Mouse (Mus musculus) liver, embryonic 14.5 days (tissue): ENCODE data around the gene Olfr1489. TPM values are rescaled to one million over a fixed set of nuclear protein-coding genes. Genes with fewer than 3 reads are reported as not detected.
"Not testable (repeated sequence)": the region's sequence is repeated elsewhere in the genome, so short reads cannot be mapped to it uniquely, and the experiment has no call there.

ENCODE experiments used
- ATAC-seq: fragments of 200-750 bp; cut with Nextera tagmentation; 2 replicates; pipeline ENCODE4 v1.8.0; 2017; ENCODE audit warnings: moderate number of reproducible peaks, mild to moderate bottlenecking, moderate library complexity; ENCODE audit not compliant: insufficient read depth
- DNase-seq, 3 experiments: peaks; one replicate each; pipeline ENCODE4 v3.0.0-alpha.2; 2012 to 2013; ENCODE audit warnings: low read depth in 3 of 3, low spot score in 3 of 3
- H3K27ac ChIP-seq: fragments of 300-500 bp; sonication (generic); 2 replicates; pipeline ENCODE4 v1.5.1; 2014; ENCODE audit warnings: moderate library complexity, mild to moderate bottlenecking, control low read depth, inconsistent platforms
- H3K27me3 ChIP-seq: fragments of 300-500 bp; sonication (generic); 2 replicates; pipeline ENCODE4 v1.6.1; 2014; ENCODE audit warnings: mild to moderate bottlenecking, low read length, moderate library complexity; ENCODE audit not compliant: control insufficient read depth, insufficient read depth
- H3K36me3 ChIP-seq: fragments of 300-500 bp; sonication (generic); replicated peaks from 2 replicates; pipeline ENCODE4 v1.6.1; 2014; ENCODE audit warnings: low read depth; ENCODE audit not compliant: control insufficient read depth, insufficient read depth
- H3K4me1 ChIP-seq, 2 experiments: fragments of 200-500 bp in 1 of 2; fragments of 300-500 bp in 1 of 2; sonication (generic) in 1 of 2; replicated peaks; 2 replicates each; pipeline ENCODE4 v1.6.1; 2012 to 2014; ENCODE audit warnings: antibody characterized with exemption in 1 of 2, inconsistent platforms in 1 of 2, low read length in 1 of 2; ENCODE audit not compliant: control insufficient read depth in 2 of 2, insufficient read depth in 2 of 2
- H3K4me2 ChIP-seq: fragments of 300-500 bp; sonication (generic); 2 replicates; pipeline ENCODE4 v1.6.1; 2014; ENCODE audit warnings: low read depth, mild to moderate bottlenecking, control low read depth, moderate library complexity
- H3K4me3 ChIP-seq, 2 experiments: fragments of 200-500 bp in 1 of 2; fragments of 300-500 bp in 1 of 2; sonication (generic) in 1 of 2; 2 replicates each; pipeline ENCODE4 v1.5.1; 2012 to 2014; ENCODE audit warnings: low read depth in 2 of 2, low read length in 2 of 2, mild to moderate bottlenecking in 2 of 2, control low read depth in 1 of 2, inconsistent platforms in 1 of 2, moderate library complexity in 1 of 2; ENCODE audit not compliant: insufficient read depth in 1 of 2
- H3K9ac ChIP-seq: fragments of 300-500 bp; sonication (generic); replicated peaks from 2 replicates; pipeline ENCODE4 v1.6.1; 2014; ENCODE audit warnings: mild to moderate bottlenecking, control low read depth, moderate library complexity
- H3K9me3 ChIP-seq: fragments of 300-500 bp; sonication (generic); 2 replicates; pipeline ENCODE4 v1.6.1; 2016; ENCODE audit warnings: low read length, mixed read lengths; ENCODE audit not compliant: control insufficient read depth
- CTCF ChIP-seq: IDR thresholded peaks from 2 replicates; pipeline ENCODE4 v1.5.1; 2016; ENCODE audit warnings: antibody characterized with exemption, low read depth, control low read depth
- EP300 ChIP-seq: IDR thresholded peaks from 2 replicates; pipeline ENCODE4 v1.6.1; 2016; ENCODE audit warnings: antibody characterized with exemption, low read depth
- WGBS: fragments of 180-500 bp; shearing (Covaris S2); extraction: QIAGEN DNeasy Blood & Tissue Kit; methylation state at CpG from one replicate; pipeline ENCODE4 v1.1.7; 2014; ENCODE audit not compliant: insufficient replicate concordance; 5-methylcytosine and 5-hydroxymethylcytosine counted together
- microRNA-seq: library from miRNA; unstranded; fragments of <30 nt; microRNA quantifications from one replicate; pipeline ENCODE4, GENCODE M21; 2016
- polyA plus RNA-seq, 2 experiments: library from polyadenylated mRNA; depleted of rRNA in 1 of 2; stranded (reverse) in 1 of 2; unstranded in 1 of 2; fragments of >200 nt; fragmentation: Nextera tagmentation in 1 of 2; extraction: Ambion mirVana in 1 of 2; gene quantifications; 2 replicates each; pipeline versions ENCODE4 v1.2.1 to v1.2.3; 2012 to 2014

The Olfr1489 gene
- polyA plus RNA-seq (2012; rRNA removed), result not detected in 2 replicates
- not detected in 2 replicates for polyA plus RNA-seq (2014; fragmentation: Nextera tagmentation; extraction: Ambion mirVana)

GRCm38 (mm10) chr19:13631321-13631720 is at the start of gene Olfr1489:
Gene Olfr1489, plus strand, starts transcription at chr19:13631621.
- Histone ChIP-seq H3K4me1 (no peaks in the 10 kb centered on the region), H3K36me3 (no peaks in the 10 kb centered on the region), H3K9ac (no peak within 1 kb of the TSS), H3K4me2 (no peak within 1 kb of the TSS), H3K4me3 (no peak within 1 kb of the TSS), H3K27me3 (no peaks in the 10 kb centered on the region), H3K27ac (no peak within 1 kb of the TSS), H3K9me3 (no peaks in the 10 kb centered on the region)
- ATAC-seq (no peak), DNase-seq (no peak)
- TF ChIP-seq CTCF (no peak), EP300 (no peak)
- 58% methylated on average over 1 of the region's 1 CpGs for WGBS

- no peak for TF ChIP-seq EP300
- no peak for TF ChIP-seq CTCF
- Histone ChIP-seq H3K27ac (no peak within 1 kb of the TSS), H3K36me3 (no peaks in the 10 kb centered on the region), H3K4me2 (no peak within 1 kb of the TSS), H3K9ac (no peak within 1 kb of the TSS), H3K4me3 (no peak within 1 kb of the TSS), H3K4me1 (no peaks in the 10 kb centered on the region), H3K9me3 (no peaks in the 10 kb centered on the region), H3K27me3 (no peaks in the 10 kb centered on the region)
- 60% methylated on average over 1 of the region's 1 CpGs for WGBS
- DNase-seq (no peak), ATAC-seq (no peak)
These were observed 48.2 kb upstream of the Olfr1489 start, which contains the start of gene Olfr1484 for GRCm38 (mm10) chr19:13583211-13583610. Gene Olfr1484, plus strand, starts transcription at chr19:13583511.

- H3K27ac ChIP-seq, ATAC-seq, H3K36me3 ChIP-seq, DNase-seq, H3K4me1 ChIP-seq, H3K9ac ChIP-seq, H3K9me3 ChIP-seq, H3K4me3 ChIP-seq, H3K4me2 ChIP-seq, H3K27me3 ChIP-seq: not testable (repeated sequence)
- WGBS, result 59% methylated on average over 2 of the region's 2 CpGs
These were observed 14.3 kb upstream of the Olfr1489 start, which contains the start of gene Olfr1487 for GRCm38 (mm10) chr19:13617075-13617474. Gene Olfr1487, plus strand, starts transcription at chr19:13617375.

- 37% methylated on average over 1 of the region's 1 CpGs for WGBS
- no peak within 1 kb of the TSS for H3K27ac ChIP-seq
- H3K9me3 ChIP-seq, result no peaks in the 10 kb centered on the region
- ATAC-seq, result no peak
- TF ChIP-seq CTCF (no peak), EP300 (no peak)
- H3K4me1 ChIP-seq, result no peaks in the 10 kb centered on the region
- no peaks in the 10 kb centered on the region for H3K27me3 ChIP-seq
- DNase-seq, result no peak
- no peaks in the 10 kb centered on the region for H3K36me3 ChIP-seq
- no peak within 1 kb of the TSS for H3K4me2 ChIP-seq
- H3K4me3 ChIP-seq, result no peak within 1 kb of the TSS
- no peak within 1 kb of the TSS for H3K9ac ChIP-seq
These were observed 19.4 kb downstream of the Olfr1489 start, which contains the start of gene Olfr1490 for GRCm38 (mm10) chr19:13650791-13651190. Gene Olfr1490, plus strand, starts transcription at chr19:13651091.

Small RNA genes within 50 kb of the gene (microRNA-seq; reads per million reads assigned to microRNA genes)
- gene Gm22323, result not detected
- not detected for gene Gm23931

Other genes starting within 250 kb of the Olfr1489 start
- not detected in 2 replicates for gene Olfr1469, start 223.8 kb upstream of the Olfr1489 start, polyA plus RNA-seq (2012; rRNA removed)
- gene Olfr1469, start 223.8 kb upstream of the Olfr1489 start, polyA plus RNA-seq (2014; fragmentation: Nextera tagmentation; extraction: Ambion mirVana), result not detected in 2 replicates
- gene Olfr1471, start 188.2 kb upstream of the Olfr1489 start, polyA plus RNA-seq (2012; rRNA removed), result not detected in 2 replicates
- not detected in 2 replicates for gene Olfr1471, start 188.2 kb upstream of the Olfr1489 start, polyA plus RNA-seq (2014; fragmentation: Nextera tagmentation; extraction: Ambion mirVana)
- gene Olfr1472, start 175.5 kb upstream of the Olfr1489 start, polyA plus RNA-seq (2012; rRNA removed), result not detected in 2 replicates
- gene Olfr1472, start 175.5 kb upstream of the Olfr1489 start, polyA plus RNA-seq (2014; fragmentation: Nextera tagmentation; extraction: Ambion mirVana), result not detected in 2 replicates
- gene Olfr1474, start 162.1 kb upstream of the Olfr1489 start, polyA plus RNA-seq (2012; rRNA removed), result not detected in 2 replicates
- not detected in 2 replicates for gene Olfr1474, start 162.1 kb upstream of the Olfr1489 start, polyA plus RNA-seq (2014; fragmentation: Nextera tagmentation; extraction: Ambion mirVana)
- gene Olfr1475, start 151.4 kb upstream of the Olfr1489 start, polyA plus RNA-seq (2012; rRNA removed), result not detected in 2 replicates
- gene Olfr1475, start 151.4 kb upstream of the Olfr1489 start, polyA plus RNA-seq (2014; fragmentation: Nextera tagmentation; extraction: Ambion mirVana), result not detected in 2 replicates
- not detected in 2 replicates for gene Olfr1477, start 131.1 kb upstream of the Olfr1489 start, polyA plus RNA-seq (2012; rRNA removed)
- gene Olfr1477, start 131.1 kb upstream of the Olfr1489 start, polyA plus RNA-seq (2014; fragmentation: Nextera tagmentation; extraction: Ambion mirVana), result not detected in 2 replicates
- gene Olfr1480, start 103.7 kb upstream of the Olfr1489 start, polyA plus RNA-seq (2012; rRNA removed), result not detected in 2 replicates
- not detected in 2 replicates for gene Olfr1480, start 103.7 kb upstream of the Olfr1489 start, polyA plus RNA-seq (2014; fragmentation: Nextera tagmentation; extraction: Ambion mirVana)
- gene Olfr1484, start 48.1 kb upstream of the Olfr1489 start, polyA plus RNA-seq (2012; rRNA removed), result not detected in 2 replicates
- gene Olfr1484, start 48.1 kb upstream of the Olfr1489 start, polyA plus RNA-seq (2014; fragmentation: Nextera tagmentation; extraction: Ambion mirVana), result not detected in 2 replicates
- gene Olfr1487, start 14.2 kb upstream of the Olfr1489 start, polyA plus RNA-seq (2012; rRNA removed), result not detected in 2 replicates
- not detected in 2 replicates for gene Olfr1487, start 14.2 kb upstream of the Olfr1489 start, polyA plus RNA-seq (2014; fragmentation: Nextera tagmentation; extraction: Ambion mirVana)
- gene Olfr1490, start 19.5 kb downstream of the Olfr1489 start, polyA plus RNA-seq (2012; rRNA removed), result not detected in 2 replicates
- gene Olfr1490, start 19.5 kb downstream of the Olfr1489 start, polyA plus RNA-seq (2014; fragmentation: Nextera tagmentation; extraction: Ambion mirVana), result not detected in 2 replicates
- gene Olfr1491, start 65.6 kb downstream of the Olfr1489 start, polyA plus RNA-seq (2012; rRNA removed), result not detected in 2 replicates
- not detected in 2 replicates for gene Olfr1491, start 65.6 kb downstream of the Olfr1489 start, polyA plus RNA-seq (2014; fragmentation: Nextera tagmentation; extraction: Ambion mirVana)
- gene Olfr1493-ps1, start 91.7 kb downstream of the Olfr1489 start, polyA plus RNA-seq (2012; rRNA removed), result not detected in 2 replicates
- not detected in 2 replicates for gene Olfr1493-ps1, start 91.7 kb downstream of the Olfr1489 start, polyA plus RNA-seq (2014; fragmentation: Nextera tagmentation; extraction: Ambion mirVana)
- gene Olfr1494, start 108.1 kb downstream of the Olfr1489 start, polyA plus RNA-seq (2012; rRNA removed), result not detected in 2 replicates
- gene Olfr1494, start 108.1 kb downstream of the Olfr1489 start, polyA plus RNA-seq (2014; fragmentation: Nextera tagmentation; extraction: Ambion mirVana), result not detected in 2 replicates
- gene Olfr1495, start 133.0 kb downstream of the Olfr1489 start, polyA plus RNA-seq (2012; rRNA removed), result not detected in 2 replicates
- not detected in 2 replicates for gene Olfr1495, start 133.0 kb downstream of the Olfr1489 start, polyA plus RNA-seq (2014; fragmentation: Nextera tagmentation; extraction: Ambion mirVana)
- not detected in 2 replicates for gene Olfr1496, start 146.3 kb downstream of the Olfr1489 start, polyA plus RNA-seq (2012; rRNA removed)
- not detected in 2 replicates for gene Olfr1496, start 146.3 kb downstream of the Olfr1489 start, polyA plus RNA-seq (2014; fragmentation: Nextera tagmentation; extraction: Ambion mirVana)
- not detected in 2 replicates for gene Olfr1497, start 166.6 kb downstream of the Olfr1489 start, polyA plus RNA-seq (2012; rRNA removed)
- not detected in 2 replicates for gene Olfr1497, start 166.6 kb downstream of the Olfr1489 start, polyA plus RNA-seq (2014; fragmentation: Nextera tagmentation; extraction: Ambion mirVana)
- gene Olfr1499, start 187.8 kb downstream of the Olfr1489 start, polyA plus RNA-seq (2012; rRNA removed), result not detected in 2 replicates
- not detected in 2 replicates for gene Olfr1499, start 187.8 kb downstream of the Olfr1489 start, polyA plus RNA-seq (2014; fragmentation: Nextera tagmentation; extraction: Ambion mirVana)
- not detected in 2 replicates for gene Olfr1500, start 198.9 kb downstream of the Olfr1489 start, polyA plus RNA-seq (2012; rRNA removed)
- not detected in 2 replicates for gene Olfr1500, start 198.9 kb downstream of the Olfr1489 start, polyA plus RNA-seq (2014; fragmentation: Nextera tagmentation; extraction: Ambion mirVana)
- not detected in 2 replicates for gene Olfr1501, start 219.1 kb downstream of the Olfr1489 start, polyA plus RNA-seq (2012; rRNA removed)
- gene Olfr1501, start 219.1 kb downstream of the Olfr1489 start, polyA plus RNA-seq (2014; fragmentation: Nextera tagmentation; extraction: Ambion mirVana), result not detected in 2 replicates
- gene Olfr1502, start 230.2 kb downstream of the Olfr1489 start, polyA plus RNA-seq (2012; rRNA removed), result not detected in 2 replicates
- gene Olfr1502, start 230.2 kb downstream of the Olfr1489 start, polyA plus RNA-seq (2014; fragmentation: Nextera tagmentation; extraction: Ambion mirVana), result not detected in 2 replicates